Mouse (Mus musculus) neutrophil, adult 59 days (primary cell): ENCODE measurements around the gene Kif2a. TPM values are rescaled to one million over a fixed set of nuclear protein-coding genes. Genes with fewer than 3 reads are reported as not detected.

Source experiments
- total RNA-seq, 2 experiments: library from RNA; stranded (reverse); gene quantifications; 1 replicate in 1 of 2; 2 replicates in 1 of 2; pipeline ENCODE4 v1.2.4; 2023

The Kif2a gene
- 10 to 100 TPM; 67.3 to 70.5 TPM for total RNA-seq

DNA sequence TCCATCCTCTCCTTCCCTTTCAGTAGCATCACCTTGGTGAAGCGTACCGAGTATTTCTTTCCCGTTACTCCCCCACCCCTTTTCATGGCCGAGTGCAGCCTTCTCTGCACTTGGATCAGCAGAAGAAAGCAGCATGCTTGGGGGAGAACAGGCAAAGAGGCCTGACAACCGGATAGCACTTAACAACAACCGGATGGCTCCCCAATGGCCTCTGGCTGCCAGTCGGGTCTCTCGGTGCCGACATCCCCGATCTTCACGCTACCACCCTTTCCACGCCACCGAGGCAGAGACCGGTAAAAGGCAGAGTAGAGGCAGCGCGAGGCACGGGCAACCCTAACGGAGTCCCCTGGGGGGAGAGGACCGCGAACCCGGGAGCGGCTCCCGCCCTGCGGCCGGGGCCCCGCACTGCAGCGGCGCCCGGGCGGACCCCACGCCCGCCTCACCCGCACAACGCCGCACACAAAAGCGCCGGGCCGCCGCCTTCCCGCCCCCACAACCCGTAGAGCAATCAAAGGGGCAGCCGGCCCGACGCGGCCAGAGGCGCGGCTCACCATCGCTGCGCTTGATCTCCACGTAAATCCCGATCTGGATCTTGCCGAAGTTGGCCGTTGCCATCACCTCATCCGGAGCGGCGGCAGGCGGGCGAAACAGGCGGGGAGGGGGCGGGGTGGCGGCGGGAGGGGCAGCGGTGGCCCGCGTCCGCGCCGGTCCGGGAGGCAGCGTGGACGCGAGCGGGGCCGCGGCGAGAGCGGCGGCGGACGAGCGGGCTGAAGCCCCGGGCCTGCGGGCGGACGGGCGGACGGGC lies at the start of gene Kif2a:
Kif2a (minus strand) TSS at position 666 of the 805 bp plus-strand sequence.

DNA sequence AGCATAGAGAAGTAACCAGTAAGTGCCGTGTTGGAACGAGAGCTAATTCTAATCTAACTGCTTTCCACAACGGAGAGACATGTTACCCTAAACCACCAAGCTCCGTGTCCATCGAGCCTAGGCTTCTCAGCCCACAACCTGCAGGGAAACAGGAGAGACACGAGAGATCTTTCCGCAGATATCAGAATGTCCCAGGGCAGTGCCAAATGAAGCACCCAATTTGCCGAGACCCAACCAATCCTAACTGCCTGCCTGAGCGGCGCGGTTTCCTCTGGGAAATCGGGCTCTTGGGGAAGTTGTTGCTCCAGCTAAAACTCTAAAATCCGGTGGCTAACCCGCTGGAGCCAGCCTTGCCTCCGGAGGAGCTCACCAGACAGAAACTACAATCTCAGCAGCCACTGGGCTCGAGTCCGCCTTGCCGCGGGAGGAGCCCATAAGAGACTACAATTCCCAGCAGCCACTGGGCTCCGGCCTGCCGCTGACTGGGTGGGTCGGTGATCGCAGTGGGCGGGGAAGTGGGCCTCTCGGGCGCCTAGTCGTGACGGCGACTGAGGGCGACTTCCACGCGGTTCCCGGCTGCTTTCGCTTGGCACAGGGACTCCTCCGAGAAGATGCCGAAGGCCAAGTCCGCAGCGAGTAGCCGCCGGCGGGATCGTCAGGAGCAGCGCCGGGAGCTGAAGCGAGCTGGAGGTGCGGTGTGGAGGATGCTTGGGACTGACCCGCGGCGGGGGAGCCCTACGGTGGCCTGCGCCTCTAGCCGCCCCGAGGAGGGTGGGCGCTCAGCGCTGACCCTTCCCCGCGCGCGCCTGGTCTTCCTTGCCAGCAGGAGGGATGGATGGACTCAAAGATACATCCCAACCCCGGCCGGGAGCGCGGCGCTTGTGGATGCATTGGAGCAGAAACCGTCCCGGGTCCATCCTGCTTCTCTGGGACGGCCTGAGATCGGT lies 75.1 kb downstream of the Kif2a start, which contains the start of gene Dimt1:
Dimt1 (plus strand) TSS at position 534 of the 947 bp plus-strand sequence.

DNA sequence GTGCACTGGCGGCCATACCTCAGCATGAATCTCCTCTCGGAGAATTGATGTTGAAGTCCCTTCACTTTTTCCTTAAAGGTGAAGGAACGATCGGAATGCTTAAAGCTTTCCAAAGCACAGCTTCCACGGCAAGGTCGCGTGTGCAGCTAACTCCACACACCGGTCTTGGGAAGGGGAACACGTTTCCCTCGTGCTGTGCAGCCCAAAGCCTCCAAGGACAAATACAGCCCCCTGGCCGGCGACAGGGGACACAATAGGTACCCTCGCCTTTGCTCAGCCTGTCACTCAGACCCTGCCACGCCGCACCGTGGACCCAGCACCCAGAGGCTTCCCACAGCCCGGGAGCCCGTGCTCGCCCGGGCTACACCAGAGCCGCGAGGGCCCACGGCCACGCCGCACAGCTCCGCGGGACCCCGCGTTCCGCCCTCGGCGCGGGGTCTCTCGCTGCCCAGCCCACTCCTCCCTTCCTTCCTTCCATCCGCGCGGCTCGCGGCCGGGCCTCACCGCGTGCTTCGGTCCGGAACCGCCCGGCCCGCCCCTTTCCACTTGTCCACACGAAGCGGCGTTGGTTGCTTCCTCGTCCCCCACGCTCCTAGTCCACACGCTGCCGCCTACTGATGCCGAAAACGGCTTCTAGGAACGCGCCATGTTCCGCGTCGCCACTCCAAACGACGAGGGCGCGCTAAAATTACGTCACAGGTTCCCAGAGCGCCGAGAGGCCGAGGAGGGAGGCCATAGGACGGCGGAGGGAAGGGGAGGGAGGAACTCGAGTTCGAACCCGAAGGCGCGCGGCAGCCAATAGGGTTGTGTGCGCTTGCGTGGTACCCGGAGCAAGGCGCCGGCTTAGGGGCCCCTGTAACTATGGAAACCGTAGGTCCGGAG lies 85.4 kb downstream of the Kif2a start, which contains the start of gene Ipo11:
Ipo11 (minus strand) TSS at position 703 of the 882 bp plus-strand sequence.

Other genes with a start within 250 kb of the Kif2a start
- gene Ipo11, start 85.2 kb downstream of the Kif2a start, total RNA-seq = 10 to 100 TPM; 13.4 to 17.5 TPM
- 10 to 100 TPM in 1 of 2 experiments, 1 to 10 TPM in 1; 5.5 to 11.7 TPM for gene Dimt1, start 75.0 kb downstream of the Kif2a start, total RNA-seq